Mouse (Mus musculus) testis, adult 2 months (tissue): ENCODE measurements around the gene Zkscan4. TPM values are rescaled to one million over a fixed set of nuclear protein-coding genes. Genes with fewer than 3 reads are reported as not detected.
"Not testable (repeated sequence)": the region's sequence is repeated elsewhere in the genome, so short reads cannot be mapped to it uniquely, and the experiment has no call there.

Experiments
- H3K27ac ChIP-seq: fragments of 200-500 bp; 2 replicates; pipeline ENCODE4 v1.5.1; 2012; ENCODE audit warnings: low read depth, low read length; ENCODE audit not compliant: control insufficient read depth, insufficient read depth
- H3K27me3 ChIP-seq: fragments of 200-500 bp; 2 replicates; pipeline ENCODE4 v1.6.1; 2012; ENCODE audit warnings: mild to moderate bottlenecking, low read length, moderate library complexity; ENCODE audit not compliant: control insufficient read depth, insufficient read depth
- H3K36me3 ChIP-seq: fragments of 200-500 bp; 2 replicates; pipeline ENCODE4 v1.6.1; 2012; ENCODE audit warnings: mild to moderate bottlenecking, low read length; ENCODE audit not compliant: control insufficient read depth, insufficient read depth
- H3K4me1 ChIP-seq: fragments of 200-500 bp; 2 replicates; pipeline ENCODE4 v1.6.1; 2012; ENCODE audit warnings: low read length; ENCODE audit not compliant: control insufficient read depth, insufficient read depth
- H3K4me3 ChIP-seq: fragments of 200-500 bp; 2 replicates; pipeline ENCODE4 v1.5.1; 2012; ENCODE audit warnings: low read depth, mild to moderate bottlenecking, low read length, moderate library complexity, mixed read lengths; ENCODE audit not compliant: control insufficient read depth
- CTCF ChIP-seq: fragments of 200-500 bp; IDR thresholded peaks from 2 replicates; pipeline ENCODE4 v1.5.1; 2012; ENCODE audit warnings: low read depth, mild to moderate bottlenecking, inconsistent platforms, low read length, moderate library complexity; ENCODE audit not compliant: control insufficient read depth, insufficient read depth, insufficient replicate concordance
- POLR2A ChIP-seq: fragments of 200-500 bp; IDR thresholded peaks from 2 replicates; pipeline ENCODE4 v1.6.1; 2012; ENCODE audit warnings: low read depth, mild to moderate bottlenecking, inconsistent platforms, low read length, moderate library complexity; ENCODE audit not compliant: control insufficient read depth
- polyA plus RNA-seq: library from polyadenylated mRNA; depleted of rRNA; stranded (reverse); fragments of >200 nt; gene quantifications from 2 replicates; pipeline ENCODE4 v1.2.3, GENCODE M21; 2012

Gene Zkscan4
- polyA plus RNA-seq, 1 experiment, result 0.23 TPM

- H3K4me1 ChIP-seq, result no peaks in the 10 kb centered on the region; the same call in 1 of the 2 replicates
- no peaks in the 10 kb centered on the region for H3K36me3 ChIP-seq
- no peak overlapping the region for H3K4me3 ChIP-seq
- TF ChIP-seq POLR2A (no peak), CTCF (no peak)
- H3K27ac ChIP-seq, result no peak overlapping the region
- H3K27me3 ChIP-seq, result no peaks in the 10 kb centered on the region
Measured at GRCm38 (mm10) chr13:21472427-21472826, 6.3 kb upstream of the Zkscan4 start.

GRCm38 (mm10) chr13:21486881-21487280, 8.2 kb downstream of the Zkscan4 start:
- TF ChIP-seq CTCF, result no peak
- no peak for TF ChIP-seq POLR2A
- Histone ChIP-seq H3K27ac (no peak overlapping the region), H3K4me1 (no peaks in the 10 kb centered on the region), H3K4me3 (no peak overlapping the region), H3K27me3 (no peaks in the 10 kb centered on the region), H3K36me3 (no peaks in the 10 kb centered on the region)

- no peaks in the 10 kb centered on the region for H3K27me3 ChIP-seq
- no peak overlapping the region for H3K27ac ChIP-seq
- no peaks in the 10 kb centered on the region for H3K4me1 ChIP-seq
- H3K4me3 ChIP-seq, result no peak overlapping the region
- no peaks in the 10 kb centered on the region for H3K36me3 ChIP-seq
- TF ChIP-seq POLR2A, result no peak
- TF ChIP-seq CTCF, result no peak
Measured at GRCm38 (mm10) chr13:21492847-21493246, 14.1 kb downstream of the Zkscan4 start.

GRCm38 (mm10) chr13:21495080-21495479, 16.4 kb downstream of the Zkscan4 start, which contains the start of gene AK157302:
Gene AK157302 (plus strand): TSS chr13:21495223.
- H3K4me3 ChIP-seq, result peak within 1 kb of the TSS; percentile 66
- H3K27ac ChIP-seq, result no peak within 1 kb of the TSS
- no peaks in the 10 kb centered on the region for H3K27me3 ChIP-seq
- no peaks in the 10 kb centered on the region for H3K36me3 ChIP-seq
- no peak for TF ChIP-seq POLR2A
- no peak for TF ChIP-seq CTCF
- no peaks in the 10 kb centered on the region for H3K4me1 ChIP-seq

GRCm38 (mm10) chr13:21501182-21501581, 22.5 kb downstream of the Zkscan4 start, which contains the start of gene Gm11273:
Gene Gm11273 (minus strand): TSS chr13:21501418.
- H3K4me3 ChIP-seq, H3K36me3 ChIP-seq, H3K4me1 ChIP-seq, H3K27me3 ChIP-seq, H3K27ac ChIP-seq: not testable (repeated sequence)

GRCm38 (mm10) chr13:21502296-21502695, 23.6 kb downstream of the Zkscan4 start:
- no peak for TF ChIP-seq CTCF
- no peak for TF ChIP-seq POLR2A
- H3K27me3 ChIP-seq, result no peaks in the 10 kb centered on the region
- no peaks in the 10 kb centered on the region for H3K36me3 ChIP-seq
- H3K27ac ChIP-seq, result no peak overlapping the region
- no peak overlapping the region for H3K4me3 ChIP-seq
- H3K4me1 ChIP-seq, result peaks cover 2% of the 10 kb centered on the region; the same call in 1 of the 2 replicates

- H3K27me3 ChIP-seq, result no peaks in the 10 kb centered on the region
- no peaks in the 10 kb centered on the region; the same call in 1 of the 2 replicates for H3K4me1 ChIP-seq
- H3K27ac ChIP-seq, result peak overlapping the region; percentile 98
- TF ChIP-seq POLR2A, result peak; percentile 74; the same call in 1 of the 2 replicates
- TF ChIP-seq CTCF, result no peak
- H3K4me3 ChIP-seq, result peak overlapping the region; percentile 96
- H3K36me3 ChIP-seq, result no peaks in the 10 kb centered on the region
Measured at GRCm38 (mm10) chr13:21506221-21506649, 27.5 kb downstream of the Zkscan4 start.

GRCm38 (mm10) chr13:21530136-21530535, 51.4 kb downstream of the Zkscan4 start:
- Histone ChIP-seq H3K36me3 (no peaks in the 10 kb centered on the region), H3K27ac (no peak overlapping the region), H3K4me1 (peaks cover 4% of the 10 kb centered on the region; the same call in 1 of the 2 replicates), H3K27me3 (no peaks in the 10 kb centered on the region), H3K4me3 (no peak overlapping the region)
- TF ChIP-seq POLR2A (no peak), CTCF (no peak)
